Mouse (Mus musculus) C2C12 (cell line): Measurements from ENCODE around the gene Rps19. TPM values are rescaled to one million over a fixed set of nuclear protein-coding genes. Genes with fewer than 3 reads are reported as not detected.
"Not testable (repeated sequence)": the region's sequence is repeated elsewhere in the genome, so short reads cannot be mapped to it uniquely, and the experiment has no call there.

ENCODE experiments used
- H3K27me3 ChIP-seq: one replicate; pipeline ENCODE4 v1.6.1; 2011; ENCODE audit not compliant: control insufficient read depth, insufficient read depth, insufficient read length
- H3K36me3 ChIP-seq: one replicate; pipeline ENCODE4 v1.6.1; 2011; ENCODE audit not compliant: control insufficient read depth, insufficient read depth
- H3K4me3 ChIP-seq: one replicate; pipeline ENCODE4 v1.5.1; 2011; ENCODE audit warnings: mild to moderate bottlenecking, control low read depth; ENCODE audit not compliant: poor library complexity, insufficient read depth, severe bottlenecking
- H3K79me2 ChIP-seq: one replicate; pipeline ENCODE4 v1.6.1; 2011; ENCODE audit not compliant: control insufficient read depth, insufficient read depth
- H3K79me3 ChIP-seq: one replicate; pipeline ENCODE4 v1.6.1; 2011; ENCODE audit warnings: low read depth, control low read depth
- H3ac ChIP-seq: one replicate; pipeline ENCODE3; 2011; ENCODE audit warnings: low read depth; ENCODE audit not compliant: control insufficient read depth, insufficient read length
- CEBPB ChIP-seq: IDR thresholded peaks from one replicate; pipeline ENCODE4 v1.6.1; 2011; ENCODE audit warnings: low read depth, mild to moderate bottlenecking, control low read depth, moderate library complexity
- CTCF ChIP-seq: IDR thresholded peaks from one replicate; pipeline ENCODE4 v1.5.1; 2011; ENCODE audit not compliant: control insufficient read depth, insufficient read depth, insufficient read length
- FOSL1 ChIP-seq: IDR thresholded peaks from one replicate; pipeline ENCODE4 v1.8.0; 2011; ENCODE audit warnings: mild to moderate bottlenecking, low read length; ENCODE audit not compliant: poor library complexity, insufficient read depth, severe bottlenecking
- MAX ChIP-seq: IDR thresholded peaks from one replicate; pipeline ENCODE4 v1.6.1; 2011; ENCODE audit warnings: mild to moderate bottlenecking, control low read depth
- MYOD1 ChIP-seq: IDR thresholded peaks from one replicate; pipeline ENCODE4 v1.6.1; 2011; ENCODE audit warnings: low read depth; ENCODE audit not compliant: control insufficient read depth, insufficient read length
- MYOG ChIP-seq: IDR thresholded peaks from one replicate; pipeline ENCODE4 v1.6.1; 2011; ENCODE audit not compliant: control insufficient read depth, insufficient read length; ENCODE audit errors: extremely low read depth
- USF1 ChIP-seq: IDR thresholded peaks from one replicate; pipeline ENCODE4 v1.6.1; 2011; ENCODE audit warnings: low read depth, mild to moderate bottlenecking, control low read depth, moderate library complexity
- long read RNA-seq, 2 experiments: library from polyadenylated mRNA; unstranded; transcript quantifications; one replicate each; pipeline ENCODE4 v2.0.0; 2019 to 2020
- polyA plus RNA-seq: library from polyadenylated mRNA; unstranded; fragments of >200 nt; fragmentation: generic; extraction: Trizol; gene quantifications from one replicate; pipeline ENCODE4 v1.2.1, GENCODE M21; 2012; ENCODE audit warnings: missing spikeins

The Rps19 gene
- 3,185 TPM for polyA plus RNA-seq
- long read RNA-seq, experiment 1, transcript Rps19-205 (7 exons, 593 nt): minor isoform, 7 of 1,432 reads
- long read RNA-seq, experiment 1, transcript Rps19-203 (6 exons, 774 nt): major isoform, 1,268 of 1,432 reads
- long read RNA-seq, experiment 1, transcript Rps19-202 (6 exons, 633 nt): minor isoform, 13 of 1,432 reads
- long read RNA-seq, experiment 1, transcript Rps19-206 (3 exons, 395 nt): minor isoform, 5 of 1,432 reads
- long read RNA-seq, experiment 1, partial matches to known transcripts: 124 of 1,432 reads
- long read RNA-seq, experiment 1, other reads (novel, unspliced or antisense): 14 of 1,432 reads
- long read RNA-seq, experiment 2, transcript Rps19-203 (6 exons, 774 nt): major isoform, 507 of 525 reads
- long read RNA-seq, experiment 2, partial matches to known transcripts: 6 of 525 reads
- long read RNA-seq, experiment 2, other reads (novel, unspliced or antisense): 6 of 525 reads

- Histone ChIP-seq H3ac (peak within 1 kb of the TSS; percentile 81), H3K4me3 (peak within 1 kb of the TSS; percentile 93), H3K27me3 (no peaks in the 10 kb centered on the region), H3K79me3 (peaks cover 38% of the 10 kb centered on the region), H3K79me2 (peaks cover 47% of the 10 kb centered on the region), H3K36me3 (peaks cover 42% of the 10 kb centered on the region)
- TF ChIP-seq CTCF (peak; percentile 48), USF1 (peak; percentile 22), MYOG (no peak)
Observed at GRCm38 (mm10) chr7:24883896-24884692, at the start of gene Rps19. TSS of gene Rps19 (plus strand) at chr7:24884371.

GRCm38 (mm10) chr7:24838732-24839409 is 45.3 kb upstream of the Rps19 start:
- H3K79me2 ChIP-seq, H3K27me3 ChIP-seq, H3ac ChIP-seq, H3K4me3 ChIP-seq, H3K79me3 ChIP-seq, H3K36me3 ChIP-seq: not testable (repeated sequence)

- H3K36me3 ChIP-seq: no peaks in the 10 kb centered on the region
- H3K27me3 ChIP-seq: no peaks in the 10 kb centered on the region
- H3K79me2 ChIP-seq: no peaks in the 10 kb centered on the region
- H3K79me3 ChIP-seq: no peaks in the 10 kb centered on the region
- no peak overlapping the region for H3K4me3 ChIP-seq
- H3ac ChIP-seq: no peak overlapping the region
- TF ChIP-seq CEBPB: no peak
- TF ChIP-seq FOSL1: no peak
- no peak for TF ChIP-seq CTCF
- TF ChIP-seq USF1: no peak
Observed at GRCm38 (mm10) chr7:24839410-24839808, 44.8 kb upstream of the Rps19 start.

GRCm38 (mm10) chr7:24840331-24840730 is 43.8 kb upstream of the Rps19 start:
- Histone ChIP-seq H3K79me3 (no peaks in the 10 kb centered on the region), H3K4me3 (no peak overlapping the region), H3K79me2 (no peaks in the 10 kb centered on the region), H3K27me3 (no peaks in the 10 kb centered on the region), H3K36me3 (no peaks in the 10 kb centered on the region), H3ac (no peak overlapping the region)
- TF ChIP-seq MYOD1: no peak
- TF ChIP-seq MYOG: no peak
- TF ChIP-seq CEBPB: no peak
- TF ChIP-seq CTCF: no peak
- no peak for TF ChIP-seq USF1
- no peak for TF ChIP-seq FOSL1
- TF ChIP-seq MAX: no peak

GRCm38 (mm10) chr7:24841009-24841408 is 43.2 kb upstream of the Rps19 start:
- Histone ChIP-seq H3ac (no peak overlapping the region), H3K4me3 (no peak overlapping the region), H3K79me3 (no peaks in the 10 kb centered on the region), H3K79me2 (no peaks in the 10 kb centered on the region), H3K27me3 (no peaks in the 10 kb centered on the region), H3K36me3 (no peaks in the 10 kb centered on the region)
- no peak for TF ChIP-seq MYOG
- TF ChIP-seq MYOD1: peak; percentile 67

- Histone ChIP-seq H3K4me3 (no peak overlapping the region), H3ac (no peak overlapping the region), H3K27me3 (no peaks in the 10 kb centered on the region), H3K79me3 (no peaks in the 10 kb centered on the region), H3K79me2 (no peaks in the 10 kb centered on the region), H3K36me3 (no peaks in the 10 kb centered on the region)
- TF ChIP-seq CTCF (no peak), FOSL1 (no peak), USF1 (no peak), MYOD1 (no peak), CEBPB (no peak), MAX (no peak), MYOG (no peak)
Observed at GRCm38 (mm10) chr7:24844144-24844543, 40.0 kb upstream of the Rps19 start.
